Mouse (Mus musculus): ENCODE measurements around the gene Zfp597.

The Zfp597 gene

GRCm38 (mm10) chr16:3884201-3885064 lies at the start of gene Zfp597, which contains the start of gene Gm20695:
Zfp597 (minus strand) TSS chr16:3884561.
Gm20695 (plus strand) TSS chr16:3884648.
- WGBS: under 1% methylated on average over 88 of the region's 88 CpGs

GRCm38 (mm10) chr16:3934091-3934490 lies 49.7 kb upstream of the Zfp597 start:
- WGBS: 100% methylated on average over 1 of the region's 1 CpGs

- WGBS: 81% methylated on average over 6 of the region's 6 CpGs
These were observed 49.2 kb upstream of the Zfp597 start for GRCm38 (mm10) chr16:3933536-3933935.

DNA sequence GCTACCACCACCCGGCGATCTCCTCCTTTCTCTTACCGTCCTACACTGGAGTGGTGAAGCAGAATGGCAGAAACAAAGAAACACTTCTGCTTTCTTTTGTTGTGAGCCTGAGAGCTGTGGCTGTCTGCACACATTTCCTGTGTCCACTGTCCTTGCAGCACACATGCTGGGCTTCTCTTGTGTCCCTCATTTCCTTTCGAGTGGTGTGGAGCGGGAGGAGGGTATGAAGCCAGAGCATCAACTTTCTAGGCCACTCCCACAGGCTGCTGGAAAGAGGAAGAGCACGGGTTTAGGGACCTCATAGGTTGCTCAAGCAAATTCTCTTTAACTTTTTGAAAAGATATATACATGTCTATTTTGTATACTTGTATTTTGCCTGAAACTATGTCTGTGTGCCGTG lies 44.8 kb upstream of the Zfp597 start:
- WGBS: 76% methylated on average over 7 of the region's 7 CpGs

GRCm38 (mm10) chr16:3928582-3928981 lies 44.2 kb upstream of the Zfp597 start:
- 81% methylated on average over 1 of the region's 1 CpGs for WGBS

DNA sequence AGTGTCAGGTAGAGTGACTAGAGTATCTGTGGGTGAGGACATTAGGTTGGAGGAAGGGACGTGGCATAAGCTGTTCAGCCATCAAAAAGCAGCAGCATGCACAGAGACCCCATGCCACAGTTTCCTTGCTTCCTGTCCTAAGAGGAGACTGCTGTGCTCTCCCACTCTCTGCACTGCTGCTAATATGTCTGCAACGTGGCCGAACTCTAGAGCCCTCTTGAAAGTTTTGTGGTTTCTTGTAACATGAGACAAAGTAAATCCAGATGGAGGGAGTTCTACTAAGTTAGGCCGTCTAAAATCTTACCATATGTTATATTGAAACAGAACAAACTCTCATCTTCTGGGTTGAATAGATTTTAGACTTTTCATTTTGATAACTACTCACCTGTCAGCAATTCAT lies 39.6 kb upstream of the Zfp597 start:
- WGBS: 83% methylated on average over 4 of the region's 4 CpGs

DNA sequence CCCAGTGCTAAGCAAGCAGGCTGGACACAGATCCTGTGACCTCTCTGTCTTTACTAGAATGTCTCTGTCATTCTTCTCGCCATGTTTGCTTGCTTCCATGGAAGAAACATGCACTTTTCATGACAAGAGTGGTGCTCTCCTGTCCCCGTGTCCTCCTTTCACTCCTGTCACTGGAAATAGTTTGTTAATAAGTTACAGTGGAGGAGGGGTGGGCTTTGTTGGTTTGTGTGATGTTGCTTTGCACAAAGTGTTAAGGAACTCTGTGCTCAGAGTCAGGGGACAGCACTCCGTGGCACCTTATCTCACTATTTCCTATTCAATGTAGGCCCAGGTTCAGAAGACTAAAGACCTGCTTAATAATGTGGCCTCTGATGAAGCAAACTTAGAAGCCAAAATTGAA lies 39.2 kb upstream of the Zfp597 start:
- WGBS: 95% methylated on average over 3 of the region's 3 CpGs

GRCm38 (mm10) chr16:3920756-3921155 lies 36.4 kb upstream of the Zfp597 start:
- WGBS: 79% methylated on average over 2 of the region's 2 CpGs

DNA sequence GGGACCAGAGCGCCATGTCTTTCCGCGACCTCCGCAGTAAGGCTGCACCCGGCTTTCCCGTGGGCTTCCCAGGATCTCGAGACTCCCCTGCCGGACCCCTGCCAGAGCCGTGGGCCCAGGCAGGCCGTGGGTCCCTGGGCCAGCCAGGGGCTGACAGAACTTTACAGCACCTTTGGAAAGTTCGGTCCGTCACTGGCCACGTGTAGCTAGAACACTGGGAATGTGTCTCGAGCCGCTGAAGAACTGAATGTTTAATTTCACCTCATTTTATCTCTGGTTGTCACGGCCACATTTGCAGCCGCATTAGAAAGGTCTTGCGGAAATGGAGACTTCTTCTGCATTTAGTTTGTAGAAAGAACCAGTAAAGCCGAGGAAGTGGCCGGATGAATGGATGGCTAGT lies 24.8 kb upstream of the Zfp597 start:
- WGBS: 3% methylated on average over 20 of the region's 20 CpGs

- WGBS: under 1% methylated on average over 33 of the region's 33 CpGs
These were observed 24.3 kb upstream of the Zfp597 start, which contains the start of the genes 1700037C18Rik and Cluap1 for GRCm38 (mm10) chr16:3908537-3909111. 1700037C18Rik (minus strand) TSS chr16:3908689. Cluap1 (plus strand) TSS chr16:3908801.

GRCm38 (mm10) chr16:3907471-3907870 lies 23.1 kb upstream of the Zfp597 start:
- 72% methylated on average over 2 of the region's 2 CpGs for WGBS

DNA sequence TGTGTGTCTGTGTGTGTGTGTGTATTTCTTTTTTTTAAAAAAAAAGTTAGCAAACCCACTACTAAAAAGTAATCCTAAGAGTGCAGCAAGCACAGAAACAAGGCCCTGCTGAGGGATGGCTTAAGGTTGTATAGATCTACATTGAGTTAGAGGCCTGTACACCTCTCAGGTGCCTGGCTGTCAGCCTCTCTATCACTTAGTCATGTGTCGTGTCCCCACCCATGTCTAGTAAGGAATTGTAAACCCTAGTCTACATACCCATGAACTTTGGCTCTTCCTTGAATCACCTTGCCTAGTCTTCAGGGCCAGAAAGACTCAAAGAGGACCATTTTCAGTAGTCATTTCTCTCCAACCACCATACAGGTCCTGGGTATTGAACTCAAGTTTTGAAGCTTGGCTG lies 12.2 kb upstream of the Zfp597 start:
- WGBS: 93% methylated on average over 1 of the region's 1 CpGs

DNA sequence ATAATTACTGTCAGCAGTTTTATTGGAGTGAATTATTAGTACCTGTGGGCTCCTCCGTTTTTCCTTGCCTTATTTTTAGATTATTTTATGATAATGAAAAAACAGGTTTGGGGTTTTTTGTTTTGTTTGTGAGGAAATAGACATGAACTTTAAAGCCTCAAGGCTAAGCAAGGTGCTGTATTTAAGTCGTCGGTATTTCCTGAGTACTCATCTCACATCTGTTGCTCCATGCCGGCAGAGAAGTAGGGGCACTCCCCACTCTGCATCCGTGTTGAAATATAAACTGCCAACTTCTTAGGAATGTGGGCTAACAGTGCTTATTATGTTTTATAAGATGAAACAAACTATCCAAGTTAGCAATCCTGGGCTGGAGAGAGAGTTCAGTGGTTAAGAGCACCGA lies 11.7 kb upstream of the Zfp597 start:
- whole genome bisulfite sequencing: 60% methylated on average over 6 of the region's 6 CpGs

- 78% methylated on average over 9 of the region's 9 CpGs for WGBS
These were observed 10.9 kb upstream of the Zfp597 start for GRCm38 (mm10) chr16:3895173-3895792.

- WGBS: 57% methylated on average over 3 of the region's 3 CpGs
These were observed 9.4 kb upstream of the Zfp597 start for GRCm38 (mm10) chr16:3893739-3894138.

GRCm38 (mm10) chr16:3891621-3892295 lies 7.4 kb upstream of the Zfp597 start:
- 58% methylated on average over 14 of the region's 14 CpGs for WGBS

- WGBS: under 1% methylated on average over 10 of the region's 10 CpGs
These were observed 807 bp upstream of the Zfp597 start for GRCm38 (mm10) chr16:3885065-3885670.

- WGBS: 93% methylated on average over 4 of the region's 4 CpGs
These were observed 8.0 kb downstream of the Zfp597 start for GRCm38 (mm10) chr16:3876346-3876745.

GRCm38 (mm10) chr16:3872216-3873047 lies 11.9 kb downstream of the Zfp597 start, which contains the start of gene Naa60:
Naa60 (plus strand) TSS chr16:3872375.
- WGBS: 5% methylated on average over 47 of the region's 47 CpGs

DNA sequence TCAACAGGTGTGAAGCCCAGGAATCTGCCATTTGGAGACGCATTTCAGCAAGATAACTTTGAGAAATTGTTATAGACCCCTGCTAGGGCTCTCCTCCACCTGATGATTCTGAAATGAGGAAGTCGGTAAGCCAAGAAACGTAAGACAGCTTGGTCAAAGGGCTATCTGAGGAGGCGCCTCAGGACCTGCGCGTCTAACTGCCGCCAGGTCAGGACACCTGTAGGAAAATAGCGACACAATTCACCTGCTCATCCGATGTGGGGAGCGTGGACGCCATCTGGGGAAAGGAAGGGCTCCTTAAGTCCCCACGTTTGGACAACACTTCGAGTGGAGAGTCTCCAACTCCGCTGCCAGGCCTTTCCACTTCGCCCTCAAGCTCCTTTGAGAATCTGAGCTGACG lies 12.5 kb downstream of the Zfp597 start:
- WGBS: 4% methylated on average over 16 of the region's 16 CpGs

DNA sequence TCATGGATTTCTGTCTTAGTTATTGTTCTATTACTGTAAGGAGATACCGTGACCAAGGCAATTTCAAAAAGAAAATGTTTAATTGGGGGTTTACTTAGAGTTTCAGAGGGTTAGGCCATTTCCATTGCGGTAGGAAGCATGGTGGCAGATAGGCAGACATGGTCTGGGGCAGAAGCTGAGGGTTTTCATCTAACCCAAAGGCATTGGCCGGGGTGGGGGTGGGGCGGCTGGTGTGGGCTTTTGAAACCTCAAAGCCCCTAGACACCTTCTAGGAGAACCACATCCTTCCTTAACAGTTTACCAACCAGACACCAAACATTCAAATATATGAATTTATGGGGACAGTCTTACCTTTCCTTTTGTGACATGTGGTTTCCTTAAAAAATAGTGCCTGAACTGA lies 25.1 kb downstream of the Zfp597 start:
- WGBS: 94% methylated on average over 4 of the region's 4 CpGs

All from cerebral cortex, adult 2 months (tissue).